Mouse (Mus musculus): Measurements from ENCODE around the gene Spag6. TPM values are rescaled to one million over a fixed set of nuclear protein-coding genes. Genes with fewer than 3 reads are reported as not detected.

Gene Spag6
- total RNA-seq, 2 experiments from 2014 or later: 0.39 to 1.1 TPM

DNA sequence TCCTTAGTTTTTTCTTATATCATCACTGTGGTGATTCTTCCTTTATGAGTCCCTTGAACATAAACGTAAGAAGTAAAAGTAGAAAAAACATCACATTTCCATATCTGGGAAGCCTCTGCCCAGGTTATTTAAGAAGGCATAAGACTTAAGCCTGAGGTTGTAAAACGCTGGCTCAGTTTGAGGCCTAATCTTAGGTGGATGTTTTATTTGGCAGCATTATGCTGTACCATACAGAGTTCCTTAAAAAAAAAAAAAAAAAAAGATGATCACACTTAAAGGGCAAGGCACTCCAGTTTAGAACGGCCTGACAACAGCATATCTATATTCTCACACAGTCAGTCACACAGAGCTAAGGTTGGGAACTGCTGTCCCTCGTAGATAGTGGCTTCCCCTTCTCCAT is 32.0 kb downstream of the Spag6 start:
- DNase-seq (ENCODE audit: low spot score in 2 of 2): no peak

- DNase-seq (ENCODE audit: low spot score in 2 of 2): no peak
These were observed 37.9 kb downstream of the Spag6 start for GRCm38 (mm10) chr2:18731718-18732117.

DNA sequence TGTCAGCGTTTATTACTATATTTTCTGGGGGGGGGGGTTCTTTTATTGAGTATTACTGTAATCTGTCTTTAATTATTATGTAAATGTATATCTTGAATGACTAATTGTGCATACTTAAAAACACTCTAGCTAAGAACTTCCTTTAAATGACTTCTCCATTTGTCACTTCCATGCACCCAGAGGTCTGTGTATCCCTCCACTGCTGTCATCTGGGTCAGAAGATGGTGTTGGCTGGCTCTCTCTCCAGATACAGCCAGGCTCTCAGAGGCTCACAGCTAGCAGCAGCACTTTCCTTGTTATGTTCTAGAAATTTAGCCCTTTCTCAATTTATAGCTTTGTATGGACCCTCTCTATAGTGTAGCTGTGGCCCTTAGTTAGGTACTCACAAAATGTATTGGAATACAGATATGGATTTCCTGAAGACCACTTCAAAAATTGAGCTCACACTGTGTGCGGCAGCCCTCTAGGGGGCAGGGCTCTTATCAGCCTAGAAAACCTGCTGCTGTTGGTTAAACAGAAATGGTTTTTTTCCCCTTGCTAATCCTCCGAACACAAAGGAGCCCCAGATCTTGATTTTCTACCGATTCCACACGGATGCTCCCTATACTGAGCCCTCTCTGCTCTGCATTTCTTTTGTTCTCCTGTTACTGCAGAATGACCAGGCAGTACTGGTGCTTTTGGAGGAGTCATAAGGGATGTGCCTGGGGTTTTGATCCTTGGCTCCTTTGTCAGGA is 40.7 kb downstream of the Spag6 start:
- DNase-seq (ENCODE audit: low spot score in 2 of 2): no peak

- no peak for DNase-seq (ENCODE audit: low spot score in 2 of 2)
These were observed 43.2 kb downstream of the Spag6 start for GRCm38 (mm10) chr2:18737040-18737439.

DNA sequence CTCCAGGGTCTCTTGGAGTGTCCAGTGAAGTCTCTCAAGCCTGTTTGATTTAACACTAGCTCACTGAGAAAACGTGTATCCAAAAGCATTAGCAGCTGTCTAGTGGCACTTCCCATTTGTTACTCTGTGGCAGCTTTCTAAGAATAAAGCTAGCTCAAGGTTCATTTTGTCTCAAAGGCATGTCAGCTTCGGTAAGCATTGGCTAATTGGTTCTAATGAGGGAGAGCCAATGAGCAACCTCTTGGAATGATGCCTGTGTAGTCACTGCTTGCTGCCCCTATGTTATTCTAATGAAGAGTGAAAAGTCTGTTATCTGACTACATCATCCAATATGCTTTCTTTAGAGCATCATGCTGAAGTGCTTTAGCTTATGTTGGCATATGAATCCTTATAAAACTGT is 45.4 kb downstream of the Spag6 start:
- DNase-seq (ENCODE audit: low spot score in 2 of 2): no peak

DNA sequence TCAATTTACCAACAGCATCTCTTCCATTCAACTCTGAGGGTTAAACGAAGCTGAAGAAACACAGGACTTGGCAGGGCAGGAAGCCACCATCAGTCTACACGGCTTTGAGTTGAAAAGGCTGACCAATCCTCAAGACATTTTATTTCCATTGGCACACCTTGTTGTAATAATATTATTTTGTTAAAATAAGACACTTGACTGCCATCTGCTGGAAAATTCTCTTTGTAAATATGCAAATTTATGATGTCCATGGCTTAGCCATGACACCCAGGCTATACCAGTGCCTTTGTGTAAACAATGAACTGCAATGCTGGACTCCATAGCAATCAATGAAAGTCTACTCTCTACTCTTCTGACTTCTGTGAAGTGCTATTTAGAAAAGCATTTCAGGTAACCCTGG is 62.3 kb downstream of the Spag6 start:
- DNase-seq (ENCODE audit: low spot score in 2 of 2): no peak

GRCm38 (mm10) chr2:18764846-18765245 is 71.0 kb downstream of the Spag6 start:
- DNase-seq (ENCODE audit: low spot score in 2 of 2): no peak

DNA sequence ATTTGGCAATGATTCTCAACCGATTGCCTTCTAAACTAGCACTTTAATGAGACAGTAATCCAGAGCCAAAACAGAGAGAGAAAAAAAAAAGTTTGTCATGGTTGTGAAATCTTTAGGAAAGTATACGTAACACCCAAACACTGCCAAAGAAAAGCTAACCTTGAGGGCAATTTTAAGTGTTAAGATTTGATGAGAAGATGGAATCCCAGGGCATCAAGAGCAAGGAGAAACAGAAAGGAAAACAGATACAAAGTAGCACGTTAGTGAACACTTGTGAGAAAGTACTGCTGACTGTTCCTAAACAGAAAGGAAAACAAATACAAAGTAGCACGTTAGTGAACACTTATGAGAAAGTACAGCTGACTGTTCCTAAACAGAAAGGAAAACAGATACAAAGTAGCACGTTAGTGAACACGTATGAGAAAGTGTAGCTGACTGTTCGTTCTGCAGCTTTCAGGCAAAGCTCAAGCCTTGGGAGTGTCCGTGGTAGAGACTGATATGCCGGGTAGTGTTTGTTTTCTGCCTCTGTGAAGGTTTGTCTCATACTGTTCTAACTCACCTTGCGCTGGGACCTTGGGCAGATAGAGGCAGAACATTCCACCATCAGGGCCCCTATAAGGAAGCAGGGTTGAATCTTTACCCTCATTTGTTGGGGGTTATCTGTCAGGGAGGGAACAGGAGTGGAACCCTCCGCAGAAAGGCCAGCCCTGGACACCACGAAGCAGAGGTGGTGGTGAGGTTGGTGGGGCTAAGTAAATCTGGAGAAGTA is 71.8 kb downstream of the Spag6 start:
- DNase-seq (ENCODE audit: low spot score in 2 of 2): no peak

DNA sequence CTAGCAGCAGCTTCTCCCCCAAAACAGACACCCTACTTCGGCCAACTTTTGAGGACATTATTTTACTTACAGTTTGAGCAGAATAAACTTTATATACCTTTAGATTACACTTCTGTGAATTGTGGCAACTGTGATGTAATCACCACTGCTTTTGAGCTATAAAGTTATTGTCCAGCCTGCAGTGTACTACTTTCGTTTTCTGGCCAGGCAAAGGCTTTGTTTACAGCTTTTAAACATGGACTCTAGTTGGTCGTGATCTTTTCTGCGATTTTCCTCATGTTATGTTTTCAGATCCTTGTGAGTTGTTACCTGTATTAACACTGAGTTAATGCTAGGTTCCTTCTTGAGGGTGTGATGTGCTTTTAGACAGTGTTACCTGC is 72.6 kb downstream of the Spag6 start:
- DNase-seq (ENCODE audit: low spot score in 2 of 2): no peak

DNA sequence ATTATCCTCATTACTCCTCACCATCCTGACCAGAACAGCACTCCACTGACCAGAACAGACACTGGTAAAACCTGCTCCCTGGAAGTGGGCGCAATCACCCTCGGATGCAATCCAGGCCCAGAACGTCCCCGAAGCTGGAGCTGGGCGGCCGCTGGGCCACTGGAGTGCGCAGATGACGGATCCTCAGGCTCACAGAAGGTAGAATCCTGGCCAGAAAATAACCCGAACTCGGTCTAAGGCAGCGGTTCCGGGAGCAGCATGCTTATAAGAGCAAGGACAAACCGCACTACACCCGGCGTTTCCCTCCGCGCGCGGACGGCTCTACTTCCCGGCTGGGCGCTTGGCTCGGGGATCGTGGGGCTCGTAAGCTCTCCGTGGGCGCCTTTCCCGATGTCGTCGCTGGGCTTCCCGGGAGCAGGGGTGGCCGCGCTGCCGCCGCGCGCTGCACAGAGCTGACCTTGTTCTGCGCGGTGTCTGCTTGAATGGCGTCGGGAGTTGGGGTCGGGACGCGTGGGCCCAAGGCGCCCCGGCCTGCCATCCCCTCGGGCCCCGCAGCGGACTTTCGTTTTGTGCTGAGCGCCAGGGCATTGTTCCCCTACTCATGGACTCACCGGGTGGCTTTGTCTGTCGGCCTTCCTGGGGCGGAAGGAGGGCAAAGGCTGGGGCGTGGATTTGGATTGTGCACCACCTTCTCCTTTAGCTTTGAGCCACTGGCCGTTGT is 73.1 kb downstream of the Spag6 start:
- peak; percentile 78 to 93 for DNase-seq (ENCODE audit: low spot score in 2 of 2)

DNA sequence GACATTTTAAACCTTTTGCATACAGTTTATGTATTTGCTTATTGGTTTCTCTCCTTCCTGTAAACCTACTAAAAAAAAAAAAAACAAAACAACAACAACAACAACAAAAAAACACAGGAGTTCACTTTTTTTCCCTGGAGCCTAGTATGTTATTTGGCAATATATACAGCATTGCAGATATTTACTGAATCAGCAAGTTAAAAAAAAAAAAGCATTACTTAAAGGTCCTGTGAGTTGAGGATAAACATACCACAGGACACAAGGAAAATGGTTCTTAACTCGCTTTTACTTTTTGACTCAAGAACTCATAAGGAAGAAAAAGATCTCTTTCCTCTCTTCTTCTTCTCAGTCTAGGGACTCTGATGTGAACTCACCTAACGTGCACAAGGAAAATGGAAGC is 74.6 kb downstream of the Spag6 start:
- no peak for DNase-seq (ENCODE audit: low spot score in 2 of 2)

GRCm38 (mm10) chr2:18772413-18772812 is 78.6 kb downstream of the Spag6 start:
- DNase-seq (ENCODE audit: low spot score in 2 of 2): no peak

- DNase-seq (ENCODE audit: low spot score in 2 of 2): no peak
These were observed 80.5 kb downstream of the Spag6 start for GRCm38 (mm10) chr2:18774326-18774725.

GRCm38 (mm10) chr2:18778220-18778619 is 84.4 kb downstream of the Spag6 start:
- no peak for DNase-seq (ENCODE audit: low spot score in 2 of 2)

DNA sequence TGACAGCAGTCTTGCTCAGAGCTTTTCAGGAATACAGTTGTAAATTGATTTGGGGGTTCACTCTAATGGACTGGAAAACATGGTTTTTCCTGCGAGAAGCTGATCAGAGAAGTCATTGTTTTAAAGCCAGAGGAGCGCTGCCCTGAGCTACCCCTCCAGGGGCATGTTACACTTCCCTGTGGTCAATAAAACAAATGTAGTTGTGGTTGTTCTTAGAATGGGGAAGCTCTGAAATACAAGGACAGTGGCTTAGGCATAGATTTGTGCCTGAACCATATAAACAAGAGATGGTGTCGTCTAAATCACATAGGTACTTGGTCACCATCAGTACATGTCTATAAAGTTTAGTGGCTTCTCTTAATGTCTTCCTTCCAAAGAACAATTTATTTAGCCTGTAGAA is 86.0 kb downstream of the Spag6 start:
- no peak for DNase-seq (ENCODE audit: low spot score in 2 of 2)

DNA sequence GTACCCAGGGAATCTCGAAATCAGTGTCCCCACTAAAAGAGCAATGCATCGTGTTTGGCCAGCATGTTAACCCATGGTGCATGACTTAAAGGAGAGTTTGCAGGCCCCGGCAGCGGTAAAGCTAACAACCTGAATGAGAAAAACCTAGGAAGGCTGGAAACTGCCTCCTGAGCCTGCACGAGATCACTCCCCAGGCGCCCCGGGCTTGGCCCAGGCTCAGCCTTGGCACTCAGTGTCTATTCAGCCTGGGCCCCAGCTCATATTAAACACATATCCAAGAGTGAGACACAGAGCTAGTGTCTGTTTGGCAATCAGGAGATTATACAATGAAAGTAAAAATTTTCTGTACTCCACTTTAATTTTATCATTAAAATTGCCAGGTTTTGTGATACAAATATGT is 87.5 kb downstream of the Spag6 start:
- peak in 1 of 2 experiments; percentile 24 for DNase-seq (ENCODE audit: low spot score in 2 of 2)

- DNase-seq (ENCODE audit: low spot score in 2 of 2): no peak
These were observed 100.4 kb downstream of the Spag6 start for GRCm38 (mm10) chr2:18794261-18794660.

DNA sequence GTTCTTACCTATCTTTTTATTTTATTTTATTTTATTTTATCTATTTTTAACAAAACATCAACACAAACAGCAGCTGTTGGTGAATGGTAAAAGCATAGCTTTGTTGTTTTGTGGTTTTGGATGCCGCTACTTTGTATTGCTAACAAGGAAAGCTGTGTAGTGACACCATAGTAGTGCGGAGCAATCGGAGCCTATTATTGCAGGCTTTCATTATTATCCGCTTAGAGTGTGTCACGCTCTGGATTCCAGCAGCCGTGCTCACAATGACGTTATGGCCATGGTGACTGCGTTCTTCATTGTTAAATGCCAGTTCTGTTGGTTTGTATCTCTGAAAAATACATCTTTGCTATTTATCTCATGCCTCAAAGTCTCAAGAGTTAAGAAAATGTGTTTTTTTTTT is 103.9 kb downstream of the Spag6 start:
- DNase-seq (ENCODE audit: low spot score in 2 of 2): no peak

DNA sequence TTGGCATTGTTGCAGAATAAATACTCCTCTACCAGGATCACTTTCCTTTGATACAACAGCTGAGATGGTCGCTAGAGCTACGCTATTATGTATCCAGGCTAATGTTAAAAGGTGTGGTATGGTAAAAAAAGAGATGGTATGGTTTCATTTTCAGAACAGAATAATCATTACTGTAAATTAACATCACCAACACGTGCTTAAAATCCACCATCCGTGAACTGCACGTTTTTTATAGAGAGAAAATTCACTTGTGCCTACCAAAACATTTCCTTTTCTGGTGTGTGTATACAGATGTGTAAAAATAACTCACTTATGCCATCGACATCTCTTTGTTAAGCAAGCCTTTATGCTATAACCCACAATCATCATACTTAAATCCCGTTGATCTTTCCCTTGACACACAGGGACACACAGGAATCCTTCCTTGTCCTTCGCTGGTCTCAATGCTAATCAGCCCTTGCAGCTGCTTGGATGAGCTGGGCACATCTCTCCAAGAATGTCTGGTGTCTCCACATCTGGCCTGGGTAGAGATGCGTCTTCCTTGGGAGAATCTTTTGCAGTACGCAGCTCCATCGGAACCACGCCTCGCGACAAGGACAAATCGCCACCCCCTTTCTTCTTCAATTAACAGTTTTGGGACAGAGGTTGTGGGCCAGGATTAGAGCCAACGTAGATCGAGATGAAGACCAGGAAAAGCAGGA is 105.6 kb downstream of the Spag6 start:
- DNase-seq (ENCODE audit: low spot score in 2 of 2): no peak
